Mouse (Mus musculus) macrophage (primary cell): Measurements from ENCODE around the gene Socs3. TPM values are rescaled to one million over a fixed set of nuclear protein-coding genes. Genes with fewer than 3 reads are reported as not detected.

ENCODE experiments used
- H3K27ac ChIP-seq: fragments of 350-480 bp; formaldehyde crosslinking; 2 replicates; pipeline ENCODE4 v1.9.0; 2021
- H3K36me3 ChIP-seq: fragments of 350-480 bp; formaldehyde crosslinking; 2 replicates; pipeline ENCODE4 v1.9.0; 2021; ENCODE audit errors: inconsistent target
- H3K4me3 ChIP-seq: fragments of 350-480 bp; formaldehyde crosslinking; 2 replicates; pipeline ENCODE4 v1.9.0; 2021; ENCODE audit errors: inconsistent target
- H3K79me2 ChIP-seq: fragments of 350-480 bp; formaldehyde crosslinking; 2 replicates; pipeline ENCODE4 v1.9.0; 2021; ENCODE audit errors: inconsistent target
- WGBS: methylation state at CpG from one replicate; pipeline ENCODE4 v1.1.7; 2026; ENCODE audit warnings: inconsistent platforms; ENCODE audit not compliant: missing documents; 5-methylcytosine and 5-hydroxymethylcytosine counted together
- polyA plus RNA-seq: library from polyadenylated mRNA; stranded (reverse); fragments of 250-400 nt; gene quantifications from 3 replicates; pipeline ENCODE4 v1.2.4, GENCODE M21; 2018; ENCODE audit warnings: inconsistent platforms
- total RNA-seq, 78 experiments: library from RNA; depleted of rRNA; stranded (reverse); fragments of 250-400 nt; gene quantifications; 1 replicate in 9 of 78; 2 replicates in 24 of 78; 3 replicates in 43 of 78; 4 replicates in 2 of 78; pipeline ENCODE4 v1.2.4; 2018; ENCODE audit warnings: inconsistent platforms in 56 of 78

Socs3 gene
- total RNA-seq (2018; cell fraction: chromatin; rRNA removed): 100 to 1,000 TPM in 18 of 26 experiments, 10 to 100 TPM in 5, 1 to 10 TPM in 3; 3.6 to 749 (median 239) TPM
- total RNA-seq (2018; cell fraction: cytosol; rRNA removed): 1,000 to 10,000 TPM in 3 of 26 experiments, 100 to 1,000 TPM in 15, 10 to 100 TPM in 6, 1 to 10 TPM in 2; 3.4 to 1,133 (median 302) TPM
- 1,000 to 10,000 TPM in 2 of 26 experiments, 100 to 1,000 TPM in 17, 10 to 100 TPM in 6, 1 to 10 TPM in 1; 3.2 to 1,503 (median 563) TPM for total RNA-seq (2018; cell fraction: nucleus; rRNA removed)
- 2.0 to 6.9 TPM (median 2.3 TPM) in 3 replicates for polyA plus RNA-seq

GRCm38 (mm10) chr11:117969945-117970872 lies at the start of gene Socs3:
Gene Socs3, minus strand, starts transcription at chr11:117970047.
- peak within 1 kb of the TSS; percentile 41; the same call in 1 of the 2 replicates for H3K4me3 ChIP-seq
- 16% methylated on average over 21 of the region's 21 CpGs for WGBS
- peaks cover 8% of the 10 kb centered on the region; the same call in 1 of the 2 replicates for H3K79me2 ChIP-seq
- H3K27ac ChIP-seq: no peak within 1 kb of the TSS
- H3K36me3 ChIP-seq: no peaks in the 10 kb centered on the region

- H3K79me2 ChIP-seq: peaks cover 86% of the 10 kb centered on the region
- no peak overlapping the region for H3K4me3 ChIP-seq
- no peak overlapping the region for H3K27ac ChIP-seq
- H3K36me3 ChIP-seq: peaks cover 31% of the 10 kb centered on the region
- 97% methylated on average over 2 of the region's 4 CpGs for WGBS
Observed at GRCm38 (mm10) chr11:118018328-118018727, 48.5 kb upstream of the Socs3 start.

- 49% methylated on average over 8 of the region's 8 CpGs for WGBS
- no peak overlapping the region for H3K4me3 ChIP-seq
- peaks cover 91% of the 10 kb centered on the region for H3K79me2 ChIP-seq
- peak overlapping the region; percentile 22 for H3K27ac ChIP-seq
- H3K36me3 ChIP-seq: peaks cover 24% of the 10 kb centered on the region; the same call in 1 of the 2 replicates
Observed at GRCm38 (mm10) chr11:118015381-118016145, 45.7 kb upstream of the Socs3 start.

GRCm38 (mm10) chr11:118014391-118014995 lies 44.6 kb upstream of the Socs3 start:
- 56% methylated on average over 12 of the region's 12 CpGs for WGBS
- H3K36me3 ChIP-seq: peaks cover 17% of the 10 kb centered on the region; the same call in 1 of the 2 replicates
- H3K79me2 ChIP-seq: peaks cover 91% of the 10 kb centered on the region
- no peak overlapping the region for H3K27ac ChIP-seq
- no peak overlapping the region for H3K4me3 ChIP-seq

- Histone ChIP-seq H3K36me3 (peaks cover 19% of the 10 kb centered on the region; the same call in 1 of the 2 replicates), H3K27ac (no peak overlapping the region), H3K4me3 (no peak overlapping the region), H3K79me2 (peaks cover 91% of the 10 kb centered on the region)
- WGBS: 73% methylated on average over 2 of the region's 2 CpGs
Observed at GRCm38 (mm10) chr11:118013339-118013738, 43.5 kb upstream of the Socs3 start.

GRCm38 (mm10) chr11:118012595-118012994 lies 42.7 kb upstream of the Socs3 start:
- 100% methylated on average over 1 of the region's 1 CpGs for WGBS
- peaks cover 91% of the 10 kb centered on the region for H3K79me2 ChIP-seq

GRCm38 (mm10) chr11:118009865-118010571 lies 40.2 kb upstream of the Socs3 start:
- WGBS: 91% methylated on average over 3 of the region's 4 CpGs
- H3K4me3 ChIP-seq: no peak overlapping the region
- peaks cover 39% of the 10 kb centered on the region for H3K36me3 ChIP-seq
- no peak overlapping the region for H3K27ac ChIP-seq
- peaks cover 100% of the 10 kb centered on the region for H3K79me2 ChIP-seq

More at GRCm38 (mm10) chr11:118012595-118012994, 42.7 kb upstream of the Socs3 start:
- Histone ChIP-seq H3K4me3 (no peak overlapping the region), H3K27ac (no peak overlapping the region), H3K36me3 (peaks cover 19% of the 10 kb centered on the region; the same call in 1 of the 2 replicates)

- Histone ChIP-seq H3K4me3 (no peak overlapping the region), H3K27ac (no peak overlapping the region), H3K36me3 (peaks cover 49% of the 10 kb centered on the region), H3K79me2 (peaks cover 100% of the 10 kb centered on the region)
- WGBS: 97% methylated on average over 8 of the region's 8 CpGs
Observed at GRCm38 (mm10) chr11:118008843-118009242, 39.0 kb upstream of the Socs3 start.

- WGBS: 97% methylated on average over 5 of the region's 5 CpGs
- Histone ChIP-seq H3K79me2 (peaks cover 100% of the 10 kb centered on the region), H3K36me3 (peaks cover 55% of the 10 kb centered on the region), H3K27ac (no peak overlapping the region), H3K4me3 (no peak overlapping the region)
Observed at GRCm38 (mm10) chr11:118008144-118008805, 38.4 kb upstream of the Socs3 start.

GRCm38 (mm10) chr11:118007460-118008143 lies 37.8 kb upstream of the Socs3 start:
- H3K27ac ChIP-seq: no peak overlapping the region
- peaks cover 60% of the 10 kb centered on the region for H3K36me3 ChIP-seq
- whole genome bisulfite sequencing: 92% methylated on average over 8 of the region's 8 CpGs

GRCm38 (mm10) chr11:118004217-118004616 lies 34.4 kb upstream of the Socs3 start:
- Histone ChIP-seq H3K4me3 (no peak overlapping the region), H3K36me3 (peaks cover 72% of the 10 kb centered on the region), H3K27ac (no peak overlapping the region), H3K79me2 (peaks cover 98% of the 10 kb centered on the region)
- 94% methylated on average over 5 of the region's 5 CpGs for WGBS

More at GRCm38 (mm10) chr11:118007460-118008143, 37.8 kb upstream of the Socs3 start:
- H3K79me2 ChIP-seq: peaks cover 98% of the 10 kb centered on the region
- no peak overlapping the region for H3K4me3 ChIP-seq

GRCm38 (mm10) chr11:118003718-118004117 lies 33.9 kb upstream of the Socs3 start:
- Histone ChIP-seq H3K4me3 (no peak overlapping the region), H3K27ac (no peak overlapping the region), H3K79me2 (peaks cover 98% of the 10 kb centered on the region), H3K36me3 (peaks cover 75% of the 10 kb centered on the region)
- WGBS: 76% methylated on average over 4 of the region's 5 CpGs
